ENCODE assay signal across 21 mouse cellular contexts in the genomic region with DNA sequence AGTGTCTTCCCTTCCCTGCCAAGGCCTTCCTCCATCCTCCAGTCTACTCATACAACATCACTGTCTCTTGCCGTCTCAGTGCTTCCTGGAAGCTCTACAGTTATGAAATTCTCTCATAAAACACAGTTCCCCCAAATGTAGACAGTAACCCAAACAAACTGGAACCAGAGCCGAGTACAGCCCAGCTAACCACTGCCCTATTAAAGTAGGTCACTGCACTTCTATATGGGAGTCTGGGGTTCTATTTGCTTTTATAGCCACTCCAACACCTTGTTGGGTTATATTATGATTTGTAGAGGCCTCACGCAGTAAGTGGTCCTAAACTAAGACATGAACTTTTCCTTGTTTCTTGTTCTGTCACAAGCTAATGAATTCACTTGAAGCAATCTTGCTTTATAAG.
A peak's percentile ranks its signal among the peaks of the same experiment; 100 is the strongest.
DNase-seq lines count a peak whose midpoint lies in the region; TF ChIP-seq lines count a peak whose summit lies in the region.
"Had no signal": no experiment of that assay in that cellular context is flagged by ENCODE, and none has a peak within 500 bp of the region (broad histone marks: within the 10 kb centered on the region; RNA-seq: fewer than 3 reads in every experiment).

No protein-coding gene starts in this region.

- no peak overlapping the region for H3K4me3 ChIP-seq in embryonic facial prominence, embryonic 10.5 days
- H3K4me3 ChIP-seq in small intestine, adult 2 months (ENCODE audit: low read depth, low read length): no peak overlapping the region
- H3K4me3 ChIP-seq: embryonic facial prominence, embryonic 13.5 days; embryonic facial prominence, embryonic 15.5 days; erythroblast, embryonic 14.5 days; forebrain, embryonic 10.5 days; forebrain, embryonic 12.5 days had no signal

- DNase-seq in heart, adult 11 months: peak; percentile 55
- DNase-seq in heart, adult 8-10 months (ENCODE audit: low spot score): no peak
- DNase-seq in embryonic facial prominence, embryonic 10.5 days (ENCODE audit: low spot score): no peak
- DNase-seq in thymus, postnatal 4 days: no peak
- DNase-seq: adrenal gland, adult 8-10 months; adrenal gland, postnatal 14 days; adrenal gland, postnatal 36 days; B cell, adult 2 months; cerebellum, adult 11-12 months; cerebellum, adult 2 months; cerebellum, adult 9-10 months; cerebellum, postnatal 10 days; cerebellum, postnatal 25 days had no signal

- peaks cover 22% of the 10 kb centered on the region for H3K4me1 ChIP-seq in embryonic facial prominence, embryonic 10.5 days
- peaks cover 40% of the 10 kb centered on the region; the same call in 1 of the 2 replicates for H3K4me1 ChIP-seq in small intestine, adult 2 months (ENCODE audit: control insufficient read depth, insufficient read depth, insufficient read length, low read length)
- H3K4me1 ChIP-seq: embryonic facial prominence, embryonic 13.5 days; embryonic facial prominence, embryonic 15.5 days; forebrain, embryonic 12.5 days had no signal

- H3K27ac ChIP-seq in embryonic facial prominence, embryonic 10.5 days (replicated peaks): 0 out of 2 replicates have a peak overlapping the region, but pooled peaks have one; percentile 14
- peak overlapping the region; percentile 70 for H3K27ac ChIP-seq in small intestine, adult 2 months (ENCODE audit: insufficient read depth, low read depth, low read length)
- H3K27ac ChIP-seq: embryonic facial prominence, embryonic 13.5 days; embryonic facial prominence, embryonic 15.5 days; forebrain, embryonic 10.5 days; forebrain, embryonic 12.5 days had no signal

- H3K36me3 ChIP-seq in embryonic facial prominence, embryonic 10.5 days (replicated peaks): no peaks in the 10 kb centered on the region
- no peaks in the 10 kb centered on the region for H3K36me3 ChIP-seq in small intestine, adult 2 months (ENCODE audit: control insufficient read depth, insufficient read depth, low read length)
- H3K36me3 ChIP-seq: embryonic facial prominence, embryonic 13.5 days; embryonic facial prominence, embryonic 15.5 days; forebrain, embryonic 10.5 days; forebrain, embryonic 12.5 days; G1E had no signal

- WGBS in embryonic facial prominence, embryonic 10.5 days: 90% methylated on average over 3 of the region's 3 CpGs
- WGBS in small intestine, adult 2 months: 70% methylated on average over 3 of the region's 3 CpGs

- H3K9me3 ChIP-seq in embryonic facial prominence, embryonic 10.5 days: no peaks in the 10 kb centered on the region
- H3K9me3 ChIP-seq: embryonic facial prominence, embryonic 13.5 days; embryonic facial prominence, embryonic 15.5 days; forebrain, embryonic 10.5 days; forebrain, embryonic 12.5 days; G1E had no signal

- no peak for TF ChIP-seq CTCF in small intestine, adult 2 months (IDR thresholded peaks at IDR 0.05; ENCODE audit: extremely low read depth, insufficient read length, insufficient replicate concordance, low read depth, low read length)

- TF ChIP-seq POLR2A in small intestine, adult 2 months (IDR thresholded peaks at IDR 0.05; ENCODE audit: low read depth, low read length): no peak

- H3K27me3 ChIP-seq in embryonic facial prominence, embryonic 10.5 days (replicated peaks; ENCODE audit: low read depth, poor library complexity, severe bottlenecking): no peaks in the 10 kb centered on the region
- H3K27me3 ChIP-seq in small intestine, adult 2 months (ENCODE audit: control insufficient read depth, insufficient read depth, low read length): no peaks in the 10 kb centered on the region
- H3K27me3 ChIP-seq: CH12.LX; embryonic facial prominence, embryonic 13.5 days; embryonic facial prominence, embryonic 15.5 days had no signal
